Mouse (Mus musculus) Muller cell, postnatal 12 days (primary cell): ENCODE results near the gene Gzmk.

Source experiments
- DNase-seq: peaks from one replicate; pipeline ENCODE4 v3.0.0-alpha.2; 2015; ENCODE audit errors: inconsistent ontology term

The Gzmk gene

GRCm38 (mm10) chr13:113203146-113203545, 22.6 kb downstream of the Gzmk start:
- no peak for DNase-seq

- DNase-seq = peak; percentile 70
Observed at GRCm38 (mm10) chr13:113202184-113202583, 23.5 kb downstream of the Gzmk start.

- DNase-seq = no peak
Observed at GRCm38 (mm10) chr13:113201631-113202030, 24.1 kb downstream of the Gzmk start.

GRCm38 (mm10) chr13:113200726-113201125, 25.0 kb downstream of the Gzmk start:
- peak; percentile 61 for DNase-seq

- DNase-seq = no peak
Observed at GRCm38 (mm10) chr13:113199331-113199730, 26.4 kb downstream of the Gzmk start.

- peak; percentile 49 for DNase-seq
Observed at GRCm38 (mm10) chr13:113197872-113198502, 27.7 kb downstream of the Gzmk start.

- DNase-seq = peak; percentile 83
Observed at GRCm38 (mm10) chr13:113196808-113197674, 28.7 kb downstream of the Gzmk start.

- no peak for DNase-seq
Observed at GRCm38 (mm10) chr13:113183720-113184119, 42.0 kb downstream of the Gzmk start.

GRCm38 (mm10) chr13:113183310-113183709, 42.4 kb downstream of the Gzmk start:
- DNase-seq = no peak

GRCm38 (mm10) chr13:113174162-113174561, 51.5 kb downstream of the Gzmk start:
- DNase-seq = no peak

GRCm38 (mm10) chr13:113170256-113170655, 55.5 kb downstream of the Gzmk start:
- DNase-seq = peak; percentile 79

- DNase-seq = no peak
Observed at GRCm38 (mm10) chr13:113168018-113168534, 57.6 kb downstream of the Gzmk start.

- DNase-seq = peak; percentile 11
Observed at GRCm38 (mm10) chr13:113164252-113165005, 61.3 kb downstream of the Gzmk start.

GRCm38 (mm10) chr13:113151556-113151955, 74.2 kb downstream of the Gzmk start:
- DNase-seq = no peak

GRCm38 (mm10) chr13:113139597-113139996, 86.1 kb downstream of the Gzmk start:
- DNase-seq = no peak

GRCm38 (mm10) chr13:113129974-113130373, 95.7 kb downstream of the Gzmk start:
- no peak for DNase-seq
